Mouse (Mus musculus): ENCODE measurements around the gene Tmem183a. TPM values are rescaled to one million over a fixed set of nuclear protein-coding genes. Genes with fewer than 3 reads are reported as not detected.

The Tmem183a gene
- 10 to 100 TPM; 80.1 to 87.0 TPM for total RNA-seq (2021)

- intact Hi-C loops (cut with DNase I) = loop anchor here (2.0 to 5.0 kb wide), 2 partner anchors 55 to 93 kb away; partner anchors contain the start of genes Adipor1 and Klhl12
- peak; percentile 96 to 98 for DNase-seq (ENCODE audit: low spot score in 2 of 2)
Measured at GRCm38 (mm10) chr1:134361857-134362212, at the start of gene Tmem183a. Gene Tmem183a, minus strand, starts transcription at chr1:134361979.

- intact Hi-C loops (cut with DNase I) = no loop called here
- DNase-seq (ENCODE audit: low spot score in 2 of 2) = no peak
Measured at GRCm38 (mm10) chr1:134408080-134408479, 46.3 kb upstream of the Tmem183a start.

GRCm38 (mm10) chr1:134406414-134406771 is 44.6 kb upstream of the Tmem183a start:
- DNase-seq (ENCODE audit: low spot score in 2 of 2) = no peak
- intact Hi-C loops (cut with DNase I) = no loop called here

GRCm38 (mm10) chr1:134405509-134406413 is 44.0 kb upstream of the Tmem183a start, which contains the start of gene Cyb5r1:
Gene Cyb5r1, plus strand, starts transcription at chr1:134405559.
- intact Hi-C loops (cut with DNase I) = no loop called here
- DNase-seq (ENCODE audit: low spot score in 2 of 2) = peak; percentile 62 to 71

- DNase-seq (ENCODE audit: low spot score in 2 of 2) = no peak
Measured at GRCm38 (mm10) chr1:134399735-134400134, 38.0 kb upstream of the Tmem183a start.

GRCm38 (mm10) chr1:134398210-134398609 is 36.4 kb upstream of the Tmem183a start:
- intact Hi-C loops (cut with DNase I) = no loop called here
- DNase-seq (ENCODE audit: low spot score in 2 of 2) = no peak

More at GRCm38 (mm10) chr1:134399735-134400134, 38.0 kb upstream of the Tmem183a start:
- intact Hi-C loops (cut with DNase I) = no loop called here

- DNase-seq (ENCODE audit: low spot score in 2 of 2) = no peak
- intact Hi-C loops (cut with DNase I) = no loop called here
Measured at GRCm38 (mm10) chr1:134393827-134394226, 32.0 kb upstream of the Tmem183a start.

GRCm38 (mm10) chr1:134385666-134386065 is 23.9 kb upstream of the Tmem183a start, which contains the start of gene 4933406M09Rik:
Gene 4933406M09Rik, plus strand, starts transcription at chr1:134385940.
- intact Hi-C loops (cut with DNase I) = no loop called here
- DNase-seq (ENCODE audit: low spot score in 2 of 2) = no peak

- intact Hi-C loops (cut with DNase I) = no loop called here
Measured at GRCm38 (mm10) chr1:134385176-134385575, 23.4 kb upstream of the Tmem183a start.

GRCm38 (mm10) chr1:134384581-134384980 is 22.8 kb upstream of the Tmem183a start:
- intact Hi-C loops (cut with DNase I) = no loop called here
- DNase-seq (ENCODE audit: low spot score in 2 of 2) = no peak

More at GRCm38 (mm10) chr1:134385176-134385575, 23.4 kb upstream of the Tmem183a start:
- DNase-seq (ENCODE audit: low spot score in 2 of 2) = no peak

- DNase-seq (ENCODE audit: low spot score in 2 of 2) = peak; percentile 14 to 18
- intact Hi-C loops (cut with DNase I) = no loop called here
Measured at GRCm38 (mm10) chr1:134381795-134382625, 20.2 kb upstream of the Tmem183a start.

GRCm38 (mm10) chr1:134381051-134381450 is 19.3 kb upstream of the Tmem183a start:
- intact Hi-C loops (cut with DNase I) = no loop called here
- DNase-seq (ENCODE audit: low spot score in 2 of 2) = no peak

- intact Hi-C loops (cut with DNase I) = no loop called here
- DNase-seq (ENCODE audit: low spot score in 2 of 2) = no peak
Measured at GRCm38 (mm10) chr1:134374124-134374523, 12.3 kb upstream of the Tmem183a start.

- DNase-seq (ENCODE audit: low spot score in 2 of 2) = peak in 1 of 2 experiments; percentile 39
- intact Hi-C loops (cut with DNase I) = no loop called here
Measured at GRCm38 (mm10) chr1:134368777-134369337, 7.1 kb upstream of the Tmem183a start.

GRCm38 (mm10) chr1:134365491-134365890 is 3.7 kb upstream of the Tmem183a start:
- intact Hi-C loops (cut with DNase I) = no loop called here
- DNase-seq (ENCODE audit: low spot score in 2 of 2) = no peak

- DNase-seq (ENCODE audit: low spot score in 2 of 2) = no peak
- intact Hi-C loops (cut with DNase I) = loop anchor here (5.0 kb wide), 1 partner anchor 54 kb away; the partner anchor contains the start of gene Adipor1
Measured at GRCm38 (mm10) chr1:134363194-134363593, 1.4 kb upstream of the Tmem183a start.

- DNase-seq (ENCODE audit: low spot score in 2 of 2) = no peak
- intact Hi-C loops (cut with DNase I) = loop anchor here (2.0 to 5.0 kb wide), 2 partner anchors 56 to 93 kb away; partner anchors contain the start of genes Adipor1 and Klhl12
Measured at GRCm38 (mm10) chr1:134361195-134361856, 453 bp downstream of the Tmem183a start.

GRCm38 (mm10) chr1:134360656-134361055 is 1.1 kb downstream of the Tmem183a start:
- no peak for DNase-seq (ENCODE audit: low spot score in 2 of 2)
- intact Hi-C loops (cut with DNase I) = loop anchor here (2.0 to 5.0 kb wide), 2 partner anchors 57 to 94 kb away; partner anchors contain the start of genes Adipor1 and Klhl12

GRCm38 (mm10) chr1:134357461-134357860 is 4.3 kb downstream of the Tmem183a start:
- intact Hi-C loops (cut with DNase I) = no loop called here

More at GRCm38 (mm10) chr1:134357461-134357860, 4.3 kb downstream of the Tmem183a start:
- DNase-seq (ENCODE audit: low spot score in 2 of 2) = no peak
